Mouse (Mus musculus): ENCODE data around the gene Pramef12. TPM values are rescaled to one million over a fixed set of nuclear protein-coding genes. Genes with fewer than 3 reads are reported as not detected.

Pramef12 gene
- not detected in 2 replicates for polyA plus RNA-seq (2016; fragmentation: Nextera tagmentation; extraction: Ambion mirVana)

GRCm38 (mm10) chr4:144408290-144408689 is at the start of gene Pramef12:
Gene Pramef12, minus strand, starts transcription at chr4:144408464.
- no peak for ATAC-seq (ENCODE audit: low FRiP score, low read depth)
- H3K4me3 ChIP-seq, result no peak within 1 kb of the TSS
- H3K36me3 ChIP-seq, result no peaks in the 10 kb centered on the region
- no peak within 1 kb of the TSS for H3K4me2 ChIP-seq (replicated peaks)
- H3K4me1 ChIP-seq, result no peaks in the 10 kb centered on the region
- no peaks in the 10 kb centered on the region for H3K27me3 ChIP-seq
- H3K9me3 ChIP-seq, result 0 out of 2 replicates have a peak, but pooled peaks cover 17% of the 10 kb centered on the region
- no peak within 1 kb of the TSS for H3K27ac ChIP-seq (replicated peaks)
- no peak within 1 kb of the TSS for H3K9ac ChIP-seq (replicated peaks)
- 80% methylated on average over 9 of the region's 9 CpGs for WGBS

GRCm38 (mm10) chr4:144453217-144453616 is 45.0 kb upstream of the Pramef12 start, which contains the start of gene Gm9944:
Gene Gm9944, minus strand, starts transcription at chr4:144453317.
- no peak for ATAC-seq (ENCODE audit: low FRiP score, low read depth)

GRCm38 (mm10) chr4:144448546-144448945 is 40.3 kb upstream of the Pramef12 start:
- H3K4me3 ChIP-seq, result no peak overlapping the region
- no peaks in the 10 kb centered on the region for H3K27me3 ChIP-seq
- H3K36me3 ChIP-seq, result no peaks in the 10 kb centered on the region
- WGBS, result 81% methylated on average over 2 of the region's 2 CpGs
- H3K4me1 ChIP-seq, result no peaks in the 10 kb centered on the region
- no peak overlapping the region for H3K9ac ChIP-seq (replicated peaks)
- ATAC-seq (ENCODE audit: low FRiP score, low read depth), result no peak
- no peak overlapping the region for H3K27ac ChIP-seq (replicated peaks)
- H3K9me3 ChIP-seq, result peaks cover 34% of the 10 kb centered on the region; the same call in 1 of the 2 replicates
- no peak overlapping the region for H3K4me2 ChIP-seq (replicated peaks)

More at GRCm38 (mm10) chr4:144453217-144453616, 45.0 kb upstream of the Pramef12 start, which contains the start of gene Gm9944:
- Histone ChIP-seq H3K4me2 (replicated peaks) (no peak within 1 kb of the TSS), H3K9ac (replicated peaks) (no peak within 1 kb of the TSS), H3K36me3 (no peaks in the 10 kb centered on the region), H3K9me3 (peaks cover 33% of the 10 kb centered on the region; the same call in 1 of the 2 replicates), H3K4me3 (no peak within 1 kb of the TSS), H3K27ac (replicated peaks) (no peak within 1 kb of the TSS), H3K27me3 (no peaks in the 10 kb centered on the region), H3K4me1 (no peaks in the 10 kb centered on the region)
- 78% methylated on average over 2 of the region's 2 CpGs for WGBS

- no peak overlapping the region for H3K4me3 ChIP-seq
- no peaks in the 10 kb centered on the region for H3K4me1 ChIP-seq
- H3K27me3 ChIP-seq, result no peaks in the 10 kb centered on the region
- WGBS, result 81% methylated on average over 1 of the region's 1 CpGs
- peaks cover 50% of the 10 kb centered on the region for H3K9me3 ChIP-seq
- H3K9ac ChIP-seq (replicated peaks), result no peak overlapping the region
- no peak for ATAC-seq (ENCODE audit: low FRiP score, low read depth)
- no peak overlapping the region for H3K4me2 ChIP-seq (replicated peaks)
- no peak overlapping the region for H3K27ac ChIP-seq (replicated peaks)
- no peaks in the 10 kb centered on the region for H3K36me3 ChIP-seq
Observed at GRCm38 (mm10) chr4:144441582-144441981, 33.3 kb upstream of the Pramef12 start.

DNA sequence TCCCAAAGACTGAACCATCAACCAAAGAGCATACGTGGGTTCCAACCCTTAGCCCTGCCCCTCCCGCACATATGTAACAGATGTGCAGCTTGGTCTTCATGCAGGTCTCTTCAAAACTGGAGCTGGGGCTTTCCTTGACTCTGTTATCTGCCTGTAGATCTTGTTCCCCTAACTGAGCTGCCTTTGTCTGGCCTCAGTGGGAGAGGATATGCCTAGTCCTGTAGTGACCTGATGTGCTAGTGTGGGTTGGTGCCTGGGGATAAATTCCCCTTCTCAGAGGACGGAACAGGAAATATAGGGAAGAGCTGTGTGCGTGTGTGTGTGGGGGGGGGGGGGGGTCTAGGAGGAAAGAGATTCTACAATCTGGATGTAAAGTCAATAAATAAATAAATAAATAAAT is 32.8 kb upstream of the Pramef12 start:
- H3K9me3 ChIP-seq, result peaks cover 50% of the 10 kb centered on the region
- no peaks in the 10 kb centered on the region for H3K36me3 ChIP-seq
- no peak overlapping the region for H3K9ac ChIP-seq (replicated peaks)
- ATAC-seq (ENCODE audit: low FRiP score, low read depth), result no peak
- H3K27ac ChIP-seq (replicated peaks), result no peak overlapping the region
- no peaks in the 10 kb centered on the region for H3K4me1 ChIP-seq
- no peak overlapping the region for H3K4me2 ChIP-seq (replicated peaks)
- H3K27me3 ChIP-seq, result no peaks in the 10 kb centered on the region
- 88% methylated on average over 4 of the region's 4 CpGs for WGBS
- H3K4me3 ChIP-seq, result no peak overlapping the region

DNA sequence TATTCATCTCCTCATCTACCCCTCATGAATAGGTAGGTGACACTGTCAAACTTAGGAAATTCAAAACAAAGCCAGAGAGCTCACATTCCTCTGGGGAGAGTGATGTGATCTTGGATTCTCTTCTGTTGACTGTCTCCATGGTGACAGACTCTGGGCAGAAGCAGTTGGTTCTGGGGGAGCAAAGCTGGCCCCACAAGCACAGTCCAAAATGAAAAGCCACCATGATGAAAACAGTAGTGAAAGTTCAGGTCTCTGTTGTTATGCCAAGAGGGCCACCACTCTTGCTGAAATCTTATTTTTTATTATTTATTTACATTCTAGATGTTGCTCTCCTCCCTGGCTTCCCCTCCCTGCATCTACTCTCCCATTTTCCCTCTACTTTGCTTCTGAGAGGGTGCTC is 30.4 kb upstream of the Pramef12 start, which contains the start of gene 1700012P22Rik:
TSS of gene 1700012P22Rik (minus strand) at position 101 of the 400 bp plus-strand sequence.
- H3K4me1 ChIP-seq, result no peaks in the 10 kb centered on the region
- no peaks in the 10 kb centered on the region for H3K36me3 ChIP-seq
- no peak for ATAC-seq (ENCODE audit: low FRiP score, low read depth)
- H3K9me3 ChIP-seq, result peaks cover 45% of the 10 kb centered on the region
- no peak within 1 kb of the TSS for H3K4me2 ChIP-seq (replicated peaks)
- no peak within 1 kb of the TSS for H3K27ac ChIP-seq (replicated peaks)
- no peaks in the 10 kb centered on the region for H3K27me3 ChIP-seq
- H3K9ac ChIP-seq (replicated peaks), result no peak within 1 kb of the TSS
- no peak within 1 kb of the TSS for H3K4me3 ChIP-seq

GRCm38 (mm10) chr4:144433216-144433615 is 25.0 kb upstream of the Pramef12 start:
- no peak overlapping the region for H3K27ac ChIP-seq (replicated peaks)
- no peaks in the 10 kb centered on the region for H3K27me3 ChIP-seq
- H3K4me2 ChIP-seq (replicated peaks), result no peak overlapping the region
- no peaks in the 10 kb centered on the region for H3K4me1 ChIP-seq
- no peak overlapping the region for H3K9ac ChIP-seq (replicated peaks)
- H3K9me3 ChIP-seq, result peaks cover 31% of the 10 kb centered on the region
- H3K4me3 ChIP-seq, result no peak overlapping the region
- WGBS, result 88% methylated on average over 5 of the region's 5 CpGs
- H3K36me3 ChIP-seq, result no peaks in the 10 kb centered on the region
- ATAC-seq (ENCODE audit: low FRiP score, low read depth), result no peak

DNA sequence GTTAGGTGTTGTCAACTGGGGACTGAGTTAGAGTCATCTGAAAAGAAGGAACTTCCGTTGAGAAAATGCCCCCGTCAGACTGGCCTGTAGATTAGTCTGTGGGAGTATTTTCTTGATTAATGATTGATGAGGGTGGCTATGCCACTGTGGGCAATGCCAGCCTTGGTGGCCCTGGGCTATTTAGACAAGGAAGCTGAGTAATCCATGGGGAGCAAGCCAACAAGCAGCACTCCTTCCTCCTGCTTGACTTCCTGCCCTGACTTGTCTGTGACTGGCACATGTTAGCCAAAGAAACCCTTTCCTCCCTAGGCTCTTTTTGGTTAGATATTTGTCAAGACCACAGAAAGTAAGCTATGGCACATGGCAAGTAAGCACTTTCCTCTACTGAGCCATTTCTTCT is 22.5 kb upstream of the Pramef12 start:
- H3K27me3 ChIP-seq, result no peaks in the 10 kb centered on the region
- H3K4me3 ChIP-seq, result no peak overlapping the region
- no peaks in the 10 kb centered on the region for H3K4me1 ChIP-seq
- no peaks in the 10 kb centered on the region for H3K36me3 ChIP-seq
- ATAC-seq (ENCODE audit: low FRiP score, low read depth), result no peak
- no peak overlapping the region for H3K4me2 ChIP-seq (replicated peaks)
- H3K9ac ChIP-seq (replicated peaks), result no peak overlapping the region
- peaks cover 15% of the 10 kb centered on the region for H3K9me3 ChIP-seq
- no peak overlapping the region for H3K27ac ChIP-seq (replicated peaks)
- WGBS, result 87% methylated on average over 2 of the region's 2 CpGs

- no peak overlapping the region for H3K27ac ChIP-seq (replicated peaks)
- H3K4me2 ChIP-seq (replicated peaks), result no peak overlapping the region
- peaks cover 21% of the 10 kb centered on the region for H3K9me3 ChIP-seq
- H3K9ac ChIP-seq (replicated peaks), result no peak overlapping the region
- no peak overlapping the region for H3K4me3 ChIP-seq
- 21% methylated on average over 3 of the region's 3 CpGs for WGBS
- H3K4me1 ChIP-seq, result no peaks in the 10 kb centered on the region
- no peaks in the 10 kb centered on the region for H3K27me3 ChIP-seq
- no peak for ATAC-seq (ENCODE audit: low FRiP score, low read depth)
- no peaks in the 10 kb centered on the region for H3K36me3 ChIP-seq
Observed at GRCm38 (mm10) chr4:144428868-144429267, 20.6 kb upstream of the Pramef12 start.

GRCm38 (mm10) chr4:144424590-144424989 is 16.3 kb upstream of the Pramef12 start:
- Histone ChIP-seq H3K4me1 (no peaks in the 10 kb centered on the region), H3K4me3 (no peak overlapping the region), H3K9ac (replicated peaks) (no peak overlapping the region), H3K27ac (replicated peaks) (no peak overlapping the region), H3K36me3 (no peaks in the 10 kb centered on the region), H3K27me3 (no peaks in the 10 kb centered on the region), H3K4me2 (replicated peaks) (no peak overlapping the region), H3K9me3 (peaks cover 20% of the 10 kb centered on the region; the same call in 1 of the 2 replicates)
- WGBS, result 79% methylated on average over 5 of the region's 5 CpGs
- ATAC-seq (ENCODE audit: low FRiP score, low read depth), result no peak

- Histone ChIP-seq H3K27me3 (no peaks in the 10 kb centered on the region), H3K36me3 (no peaks in the 10 kb centered on the region), H3K4me1 (no peaks in the 10 kb centered on the region), H3K27ac (replicated peaks) (no peak overlapping the region), H3K4me2 (replicated peaks) (no peak overlapping the region), H3K9ac (replicated peaks) (no peak overlapping the region), H3K9me3 (peaks cover 40% of the 10 kb centered on the region), H3K4me3 (no peak overlapping the region)
- ATAC-seq (ENCODE audit: low FRiP score, low read depth), result no peak
Observed at GRCm38 (mm10) chr4:144420644-144421043, 12.4 kb upstream of the Pramef12 start.

DNA sequence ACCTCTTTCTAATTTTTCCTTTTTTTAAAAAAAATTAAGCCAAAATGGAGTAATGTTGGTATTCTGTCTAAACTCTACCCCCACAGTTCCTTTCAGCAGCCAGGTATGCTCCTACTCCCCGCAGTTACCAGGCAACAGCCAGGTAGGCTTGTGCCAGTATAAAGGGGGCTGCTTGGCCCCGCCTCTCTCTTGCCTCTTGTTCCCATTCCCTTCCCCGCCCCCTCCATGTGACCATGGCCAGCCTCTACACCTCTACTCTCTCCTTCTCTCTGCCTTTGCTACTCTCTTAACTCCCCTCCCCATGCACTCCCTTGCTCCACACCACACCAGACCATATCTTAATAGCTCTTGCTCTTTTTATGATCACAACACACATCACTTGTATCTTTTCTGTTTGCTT is 2.0 kb downstream of the Pramef12 start:
- Histone ChIP-seq H3K4me3 (no peak overlapping the region), H3K9me3 (0 out of 2 replicates have a peak, but pooled peaks cover 13% of the 10 kb centered on the region), H3K4me2 (replicated peaks) (no peak overlapping the region), H3K27ac (replicated peaks) (no peak overlapping the region), H3K9ac (replicated peaks) (no peak overlapping the region), H3K4me1 (no peaks in the 10 kb centered on the region), H3K27me3 (no peaks in the 10 kb centered on the region), H3K36me3 (no peaks in the 10 kb centered on the region)
- no peak for ATAC-seq (ENCODE audit: low FRiP score, low read depth)
- 66% methylated on average over 3 of the region's 3 CpGs for WGBS
